Mouse (Mus musculus): Measurements from ENCODE around the gene Epha10.

Gene Epha10

GRCm38 (mm10) chr4:124880599-124880998 lies at the start of gene Epha10:
Gene Epha10 (plus strand): TSS chr4:124880899.
- DNase-seq: no peak

GRCm38 (mm10) chr4:124832796-124833195 lies 47.9 kb upstream of the Epha10 start:
- DNase-seq: no peak

- peak; percentile 45 to 56 for DNase-seq
These were observed 42.5 kb upstream of the Epha10 start for GRCm38 (mm10) chr4:124838035-124838700.

GRCm38 (mm10) chr4:124840998-124841397 lies 39.7 kb upstream of the Epha10 start:
- no peak for DNase-seq

GRCm38 (mm10) chr4:124843493-124843892 lies 37.2 kb upstream of the Epha10 start:
- peak; percentile 55 to 70 for DNase-seq

- peak; percentile 90 to 92 for DNase-seq
These were observed 33.1 kb upstream of the Epha10 start for GRCm38 (mm10) chr4:124847573-124847972.

- DNase-seq: peak; percentile 56 to 67
These were observed 31.0 kb upstream of the Epha10 start for GRCm38 (mm10) chr4:124849631-124850260.

- DNase-seq: peak; percentile 97
These were observed 30.3 kb upstream of the Epha10 start, which contains the start of gene Yrdc for GRCm38 (mm10) chr4:124850261-124850913. Gene Yrdc (plus strand): TSS chr4:124850679.

GRCm38 (mm10) chr4:124850933-124851658 lies 29.6 kb upstream of the Epha10 start, which contains the start of gene 1110065P20Rik:
Gene 1110065P20Rik (minus strand): TSS chr4:124851196.
- DNase-seq: peak; percentile 82 to 88

GRCm38 (mm10) chr4:124856294-124856693 lies 24.4 kb upstream of the Epha10 start:
- no peak for DNase-seq

- DNase-seq: peak in 1 of 2 experiments; percentile 44
These were observed 22.3 kb upstream of the Epha10 start for GRCm38 (mm10) chr4:124858370-124858769.

GRCm38 (mm10) chr4:124860446-124860845 lies 20.3 kb upstream of the Epha10 start:
- DNase-seq: peak; percentile 34 to 44

- peak in 1 of 2 experiments; percentile 52 for DNase-seq
These were observed 19.2 kb upstream of the Epha10 start, which contains the start of gene Maneal for GRCm38 (mm10) chr4:124861283-124862188. Gene Maneal (minus strand): TSS chr4:124862171.

- no peak for DNase-seq
These were observed 8.0 kb upstream of the Epha10 start for GRCm38 (mm10) chr4:124872719-124873118.

- peak; percentile 71 to 80 for DNase-seq
These were observed 726 bp downstream of the Epha10 start for GRCm38 (mm10) chr4:124881341-124881908.

GRCm38 (mm10) chr4:124882151-124882729 lies 1.5 kb downstream of the Epha10 start:
- peak in 1 of 2 experiments; percentile 23 for DNase-seq

GRCm38 (mm10) chr4:124888702-124889101 lies 8.0 kb downstream of the Epha10 start:
- DNase-seq: no peak

- no peak for DNase-seq
These were observed 9.2 kb downstream of the Epha10 start for GRCm38 (mm10) chr4:124889935-124890334.

- DNase-seq: no peak
These were observed 10.1 kb downstream of the Epha10 start for GRCm38 (mm10) chr4:124890831-124891230.

GRCm38 (mm10) chr4:124893769-124894168 lies 13.1 kb downstream of the Epha10 start:
- DNase-seq: no peak
